Mouse (Mus musculus) cerebellum, adult 2 months (tissue): ENCODE measurements at regions not wholly inside any gene's neighbourhood (a gene's known extent, or its start where the extent isn't known, plus 50 kb on each side); places are given as distances from the start of the nearest gene placed in this dataset.

Experiments
- CTCF ChIP-seq: fragments of 200-500 bp; IDR thresholded peaks from 2 replicates; pipeline ENCODE4 v1.5.1; 2011; ENCODE audit warnings: low read depth, mild to moderate bottlenecking, control low read depth, low read length, moderate library complexity, borderline replicate concordance; ENCODE audit not compliant: insufficient read depth
- POLR2A ChIP-seq: fragments of 200-500 bp; IDR thresholded peaks from 2 replicates; pipeline ENCODE4 v1.6.1; 2011; ENCODE audit warnings: low read length, control low read depth, borderline replicate concordance; ENCODE audit not compliant: insufficient read depth

- TF ChIP-seq POLR2A, result no peak
- TF ChIP-seq CTCF, result no peak
Observed at GRCm38 (mm10) chr19:53460312-53461024, 68.4 kb upstream of the Dusp5 start.
